21 mouse cellular contexts compared by ENCODE assay signal in the genomic region with DNA sequence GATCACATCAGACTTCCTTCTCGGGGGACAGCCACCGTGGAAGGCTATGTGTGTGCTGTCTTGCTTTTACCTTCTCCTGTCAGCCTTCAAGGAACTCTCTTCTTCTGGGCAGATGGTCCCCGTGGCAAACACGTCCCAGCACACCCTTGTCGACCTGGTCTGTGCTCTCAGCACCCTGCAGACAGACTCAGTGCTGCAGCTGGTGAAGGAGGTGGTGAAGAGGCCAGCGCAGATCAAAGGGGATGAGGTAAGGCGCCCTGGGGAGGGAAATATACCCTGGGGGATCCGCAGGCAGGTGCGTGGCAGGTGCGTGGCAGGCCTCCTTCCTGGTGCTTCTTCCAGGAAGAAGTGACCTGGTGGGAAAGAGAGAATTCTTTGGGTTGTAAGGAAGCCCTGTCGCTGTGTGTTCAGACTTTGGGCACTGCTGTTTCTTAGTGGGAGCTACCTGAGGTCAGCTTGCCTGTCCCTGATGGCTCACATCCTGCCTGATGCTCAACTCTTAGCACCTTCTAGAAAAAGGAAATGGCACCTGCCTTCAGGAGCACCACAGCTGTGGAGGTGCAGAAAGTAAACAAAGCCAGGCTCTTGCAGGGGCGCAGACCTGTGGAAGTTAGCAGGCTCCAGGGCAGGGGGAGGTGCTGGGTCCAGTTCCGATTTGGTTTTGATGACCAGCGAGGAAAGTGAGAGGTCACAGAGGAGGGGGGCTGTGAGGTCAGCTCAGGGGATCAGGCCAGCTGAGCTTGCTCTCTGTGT. TPM values are rescaled to one million over a fixed set of nuclear protein-coding genes. Genes with fewer than 3 reads are reported as not detected.
A peak's percentile ranks its signal among the peaks of the same experiment; 100 is the strongest.
DNase-seq lines count a peak whose midpoint lies in the region; ATAC-seq lines count a peak whose summit lies in the region.
"Had no signal": no experiment of that assay in that cellular context is flagged by ENCODE, and none has a peak within 500 bp of the region (broad histone marks: within the 10 kb centered on the region; RNA-seq: fewer than 3 reads in every experiment).

No protein-coding gene starts in this region.

- no peak overlapping the region for H3K4me2 ChIP-seq in heart, embryonic 11.5 days
- H3K4me2 ChIP-seq: heart, embryonic 13.5 days; hindbrain, embryonic 15.5 days; limb, embryonic 12.5 days; liver, embryonic 13.5 days; lung, embryonic 15.5 days; neural tube, embryonic 13.5 days had no signal

- H3K4me1 ChIP-seq in heart, embryonic 11.5 days (ENCODE audit: control insufficient read depth, insufficient read depth, low read length) = no peaks in the 10 kb centered on the region
- H3K4me1 ChIP-seq in midbrain, embryonic 10.5 days = peaks cover 4% of the 10 kb centered on the region; the same call in 1 of the 2 replicates
- H3K4me1 ChIP-seq: hindbrain, embryonic 15.5 days; neural tube, embryonic 13.5 days had no signal

- DNase-seq in heart, adult 18-20 months = no peak
- DNase-seq in CD4-positive, CD25-positive, alpha-beta regulatory T cell, adult 2 months (ENCODE audit: low read depth, low spot score) = peak; percentile 36
- peak; percentile 25 to 30 for DNase-seq in thymus, postnatal 10 days (ENCODE audit: low spot score in 2 of 2)
- no peak for DNase-seq in midbrain, embryonic 10.5 days (ENCODE audit: low spot score)
- no peak for DNase-seq in testis, postnatal 10 days (ENCODE audit: low spot score)
- DNase-seq in adrenal gland, adult (ENCODE audit: inconsistent age in 2 of 2, low spot score in 1 of 2) = no peak
- DNase-seq: cerebellum, postnatal 36 days; gastrocnemius, postnatal 36 days; heart, postnatal 36 days; kidney, postnatal 10 days; layer of hippocampus, adult 9-11 months; liver, embryonic 13.5 days had no signal

- no peak for ATAC-seq in heart, embryonic 11.5 days (replicated peaks; ENCODE audit: insufficient number of reproducible peaks, low FRiP score, low TSS enrichment)
- peak; percentile 47 for ATAC-seq in inflammation-experienced regulatory T-cells, adult 6 months
- ATAC-seq: forebrain, embryonic 14.5 days; Patski had no signal

- 0 out of 2 replicates have a peak overlapping the region, but pooled peaks have one; percentile 10 for H3K9ac ChIP-seq in heart, embryonic 11.5 days (ENCODE audit: low read depth, low read length)
- H3K9ac ChIP-seq: heart, embryonic 13.5 days; hindbrain, embryonic 15.5 days; limb, embryonic 12.5 days; liver, embryonic 13.5 days; lung, embryonic 15.5 days; neural tube, embryonic 13.5 days had no signal

- WGBS in heart, embryonic 11.5 days (ENCODE audit: insufficient replicate concordance) = 43% methylated on average over 14 of the region's 14 CpGs
- WGBS in midbrain, embryonic 10.5 days = 55% methylated on average over 14 of the region's 14 CpGs

- no peaks in the 10 kb centered on the region for H3K9me3 ChIP-seq in heart, embryonic 11.5 days (replicated peaks; ENCODE audit: control insufficient read depth, low read length)
- H3K9me3 ChIP-seq in midbrain, embryonic 10.5 days (replicated peaks) = no peaks in the 10 kb centered on the region
- H3K9me3 ChIP-seq: heart, embryonic 13.5 days; hindbrain, embryonic 15.5 days; limb, embryonic 12.5 days; liver, embryonic 13.5 days; lung, embryonic 15.5 days; neural tube, embryonic 13.5 days had no signal

- H3K27me3 ChIP-seq in heart, embryonic 11.5 days (ENCODE audit: control insufficient read depth, insufficient read depth, low read length) = no peaks in the 10 kb centered on the region
- H3K27me3 ChIP-seq in midbrain, embryonic 10.5 days (ENCODE audit: low read depth, poor library complexity, severe bottlenecking) = no peaks in the 10 kb centered on the region
- H3K27me3 ChIP-seq: heart, embryonic 13.5 days; hindbrain, embryonic 15.5 days; limb, embryonic 12.5 days; liver, embryonic 13.5 days; lung, embryonic 15.5 days; neural tube, embryonic 13.5 days; Patski had no signal

- no peak overlapping the region for H3K27ac ChIP-seq in heart, embryonic 11.5 days (ENCODE audit: low read depth, low read length)
- H3K27ac ChIP-seq in midbrain, embryonic 10.5 days (replicated peaks) = no peak overlapping the region
- H3K27ac ChIP-seq: heart, embryonic 13.5 days; hindbrain, embryonic 15.5 days; limb, embryonic 12.5 days; liver, embryonic 13.5 days; lung, embryonic 15.5 days; neural tube, embryonic 13.5 days had no signal

- no peaks in the 10 kb centered on the region for H3K36me3 ChIP-seq in heart, embryonic 11.5 days (ENCODE audit: control insufficient read depth, insufficient read depth, low read length)
- peaks cover 6% of the 10 kb centered on the region; the same call in 1 of the 2 replicates for H3K36me3 ChIP-seq in midbrain, embryonic 10.5 days
- H3K36me3 ChIP-seq: lung, embryonic 15.5 days had no signal

- H3K4me3 ChIP-seq in heart, embryonic 11.5 days (ENCODE audit: low read depth, low read length) = no peak overlapping the region
- H3K4me3 ChIP-seq in midbrain, embryonic 10.5 days = no peak overlapping the region
- H3K4me3 ChIP-seq: heart, embryonic 13.5 days; hindbrain, embryonic 15.5 days; limb, embryonic 12.5 days; liver, embryonic 13.5 days; lung, embryonic 15.5 days; neural tube, embryonic 13.5 days had no signal

RNA-seq across cellular contexts. Expression of gene Morc3, which starts 54.5 kb away (rescaled TPM):
- 22.8 and 25.3 TPM in 2 replicates for polyA plus RNA-seq in heart, embryonic 11.5 days (2014; fragmentation: Nextera tagmentation; extraction: Ambion mirVana)
- 10 to 100 TPM; 13.2 to 20.1 TPM for total RNA-seq in heart, adult 18-20 months (2021)
- polyA plus RNA-seq in inflammation-experienced regulatory T-cells, adult 6 months (2017; shearing (Covaris generic)) = 10 to 100 TPM; 78.1 to 84.6 (median 80.9) TPM
- 29.5 and 31.6 TPM in 2 replicates for polyA plus RNA-seq in midbrain, embryonic 10.5 days (2016; fragmentation: Nextera tagmentation; extraction: Ambion mirVana)

Comparison
In these comparisons a context has a peak if more than half of its experiments do, and no peak if none do; other contexts are left out.
1. DNase-seq: peak in CD4-positive, CD25-positive, alpha-beta regulatory T cell, adult 2 months (single experiment) and thymus, postnatal 10 days (2 of 2); none in heart, adult 18-20 months (0 of 2), midbrain, embryonic 10.5 days (single experiment), testis, postnatal 10 days (single experiment) and adrenal gland, adult (0 of 2).